Mouse (Mus musculus): ENCODE results near the gene Gm11985. TPM values are rescaled to one million over a fixed set of nuclear protein-coding genes. Genes with fewer than 3 reads are reported as not detected.

Gm11985 gene
- polyA plus RNA-seq, 1 experiment from 2014 or later, result not detected

GRCm38 (mm10) chr11:7197491-7197941, 9.1 kb upstream of the Gm11985 start, which contains the start of gene Igfbp1:
TSS of gene Igfbp1 (plus strand) at chr11:7197782.
- Histone ChIP-seq H3K4me2 (ENCODE audit: low read depth, low read length) (no peak within 1 kb of the TSS), H3K9me3 (replicated peaks; ENCODE audit: control insufficient read depth, low read length) (no peaks in the 10 kb centered on the region), H3K4me3 (replicated peaks; ENCODE audit: low read length) (no peak within 1 kb of the TSS), H3K36me3 (ENCODE audit: control insufficient read depth, insufficient read depth, low read length) (no peaks in the 10 kb centered on the region), H3K4me1 (ENCODE audit: control insufficient read depth, insufficient read depth, low read length) (no peaks in the 10 kb centered on the region), H3K9ac (ENCODE audit: low read length) (no peak within 1 kb of the TSS), H3K27me3 (ENCODE audit: control insufficient read depth, insufficient read depth, low read length) (no peaks in the 10 kb centered on the region), H3K27ac (ENCODE audit: low read length) (0 out of 2 replicates have a peak within 1 kb of the TSS, but pooled peaks have one; percentile 12)
- ATAC-seq (ENCODE audit: insufficient read depth, low FRiP score), result peak; percentile 45; the same call in 1 of the 2 replicates
- 53% methylated on average over 12 of the region's 12 CpGs for WGBS

- Histone ChIP-seq H3K9me3 (replicated peaks; ENCODE audit: control insufficient read depth, low read length) (no peaks in the 10 kb centered on the region), H3K36me3 (ENCODE audit: control insufficient read depth, insufficient read depth, low read length) (no peaks in the 10 kb centered on the region), H3K27me3 (ENCODE audit: control insufficient read depth, insufficient read depth, low read length) (no peaks in the 10 kb centered on the region), H3K27ac (ENCODE audit: low read length) (no peak overlapping the region), H3K9ac (ENCODE audit: low read length) (no peak overlapping the region), H3K4me1 (ENCODE audit: control insufficient read depth, insufficient read depth, low read length) (no peaks in the 10 kb centered on the region), H3K4me2 (ENCODE audit: low read depth, low read length) (no peak overlapping the region), H3K4me3 (replicated peaks; ENCODE audit: low read length) (no peak overlapping the region)
- 83% methylated on average over 4 of the region's 4 CpGs for WGBS
- ATAC-seq (ENCODE audit: insufficient read depth, low FRiP score), result no peak
Measured at GRCm38 (mm10) chr11:7195312-7195685, 6.9 kb upstream of the Gm11985 start.

GRCm38 (mm10) chr11:7194432-7195311, 6.3 kb upstream of the Gm11985 start:
- 83% methylated on average over 10 of the region's 10 CpGs for WGBS
- H3K4me3 ChIP-seq (replicated peaks; ENCODE audit: low read length), result no peak overlapping the region
- no peak overlapping the region for H3K4me2 ChIP-seq (ENCODE audit: low read depth, low read length)
- no peaks in the 10 kb centered on the region for H3K9me3 ChIP-seq (replicated peaks; ENCODE audit: control insufficient read depth, low read length)
- H3K4me1 ChIP-seq (ENCODE audit: control insufficient read depth, insufficient read depth, low read length), result no peaks in the 10 kb centered on the region
- no peaks in the 10 kb centered on the region for H3K36me3 ChIP-seq (ENCODE audit: control insufficient read depth, insufficient read depth, low read length)
- H3K27me3 ChIP-seq (ENCODE audit: control insufficient read depth, insufficient read depth, low read length), result no peaks in the 10 kb centered on the region
- H3K27ac ChIP-seq (ENCODE audit: low read length), result no peak overlapping the region
- no peak for ATAC-seq (ENCODE audit: insufficient read depth, low FRiP score)
- no peak overlapping the region for H3K9ac ChIP-seq (ENCODE audit: low read length)

- ATAC-seq (ENCODE audit: insufficient read depth, low FRiP score), result no peak
- no peak overlapping the region for H3K9ac ChIP-seq (ENCODE audit: low read length)
- no peak overlapping the region for H3K4me2 ChIP-seq (ENCODE audit: low read depth, low read length)
- no peaks in the 10 kb centered on the region for H3K4me1 ChIP-seq (ENCODE audit: control insufficient read depth, insufficient read depth, low read length)
- H3K9me3 ChIP-seq (replicated peaks; ENCODE audit: control insufficient read depth, low read length), result no peaks in the 10 kb centered on the region
- H3K36me3 ChIP-seq (ENCODE audit: control insufficient read depth, insufficient read depth, low read length), result no peaks in the 10 kb centered on the region
- no peak overlapping the region for H3K4me3 ChIP-seq (replicated peaks; ENCODE audit: low read length)
- 62% methylated on average over 9 of the region's 9 CpGs for WGBS
- H3K27ac ChIP-seq (ENCODE audit: low read length), result no peak overlapping the region
- H3K27me3 ChIP-seq (ENCODE audit: control insufficient read depth, insufficient read depth, low read length), result no peaks in the 10 kb centered on the region
Measured at GRCm38 (mm10) chr11:7193134-7193533, 4.8 kb upstream of the Gm11985 start.

- H3K27ac ChIP-seq (ENCODE audit: low read length), result no peak overlapping the region
- no peaks in the 10 kb centered on the region for H3K36me3 ChIP-seq (ENCODE audit: control insufficient read depth, insufficient read depth, low read length)
- no peak overlapping the region for H3K9ac ChIP-seq (ENCODE audit: low read length)
- no peak overlapping the region for H3K4me2 ChIP-seq (ENCODE audit: low read depth, low read length)
- H3K27me3 ChIP-seq (ENCODE audit: control insufficient read depth, insufficient read depth, low read length), result no peaks in the 10 kb centered on the region
- H3K4me3 ChIP-seq (replicated peaks; ENCODE audit: low read length), result no peak overlapping the region
- no peaks in the 10 kb centered on the region for H3K9me3 ChIP-seq (replicated peaks; ENCODE audit: control insufficient read depth, low read length)
- no peak for ATAC-seq (ENCODE audit: insufficient read depth, low FRiP score)
- no peaks in the 10 kb centered on the region for H3K4me1 ChIP-seq (ENCODE audit: control insufficient read depth, insufficient read depth, low read length)
- 50% methylated on average over 6 of the region's 6 CpGs for WGBS
Measured at GRCm38 (mm10) chr11:7192710-7193109, 4.3 kb upstream of the Gm11985 start.

GRCm38 (mm10) chr11:7187472-7187871, 897 bp downstream of the Gm11985 start:
- Histone ChIP-seq H3K4me3 (replicated peaks; ENCODE audit: low read length) (no peak overlapping the region), H3K4me2 (ENCODE audit: low read depth, low read length) (no peak overlapping the region), H3K27ac (ENCODE audit: low read length) (no peak overlapping the region), H3K9me3 (replicated peaks; ENCODE audit: control insufficient read depth, low read length) (no peaks in the 10 kb centered on the region), H3K36me3 (ENCODE audit: control insufficient read depth, insufficient read depth, low read length) (no peaks in the 10 kb centered on the region), H3K4me1 (ENCODE audit: control insufficient read depth, insufficient read depth, low read length) (no peaks in the 10 kb centered on the region), H3K27me3 (ENCODE audit: control insufficient read depth, insufficient read depth, low read length) (no peaks in the 10 kb centered on the region), H3K9ac (ENCODE audit: low read length) (no peak overlapping the region)
- WGBS, result 52% methylated on average over 8 of the region's 8 CpGs
- ATAC-seq (ENCODE audit: insufficient read depth, low FRiP score), result no peak

GRCm38 (mm10) chr11:7184420-7184819, 3.9 kb downstream of the Gm11985 start:
- Histone ChIP-seq H3K9ac (ENCODE audit: low read length) (no peak overlapping the region), H3K4me2 (ENCODE audit: low read depth, low read length) (no peak overlapping the region), H3K27me3 (ENCODE audit: control insufficient read depth, insufficient read depth, low read length) (no peaks in the 10 kb centered on the region), H3K4me1 (ENCODE audit: control insufficient read depth, insufficient read depth, low read length) (no peaks in the 10 kb centered on the region), H3K27ac (ENCODE audit: low read length) (no peak overlapping the region), H3K4me3 (replicated peaks; ENCODE audit: low read length) (no peak overlapping the region), H3K9me3 (replicated peaks; ENCODE audit: control insufficient read depth, low read length) (no peaks in the 10 kb centered on the region), H3K36me3 (ENCODE audit: control insufficient read depth, insufficient read depth, low read length) (no peaks in the 10 kb centered on the region)
- WGBS, result 25% methylated on average over 1 of the region's 1 CpGs
- ATAC-seq (ENCODE audit: insufficient read depth, low FRiP score), result peak; percentile 64; the same call in 1 of the 2 replicates

- Histone ChIP-seq H3K36me3 (ENCODE audit: control insufficient read depth, insufficient read depth, low read length) (no peaks in the 10 kb centered on the region), H3K4me2 (ENCODE audit: low read depth, low read length) (no peak overlapping the region), H3K27me3 (ENCODE audit: control insufficient read depth, insufficient read depth, low read length) (no peaks in the 10 kb centered on the region), H3K4me3 (replicated peaks; ENCODE audit: low read length) (no peak overlapping the region), H3K9ac (ENCODE audit: low read length) (no peak overlapping the region), H3K27ac (ENCODE audit: low read length) (no peak overlapping the region), H3K4me1 (ENCODE audit: control insufficient read depth, insufficient read depth, low read length) (no peaks in the 10 kb centered on the region), H3K9me3 (replicated peaks; ENCODE audit: control insufficient read depth, low read length) (no peaks in the 10 kb centered on the region)
- ATAC-seq (ENCODE audit: insufficient read depth, low FRiP score), result no peak
- WGBS, result 37% methylated on average over 8 of the region's 8 CpGs
Measured at GRCm38 (mm10) chr11:7182409-7183042, 5.8 kb downstream of the Gm11985 start.

- no peak overlapping the region for H3K4me3 ChIP-seq (replicated peaks; ENCODE audit: low read length)
- WGBS, result 69% methylated on average over 2 of the region's 2 CpGs
- no peaks in the 10 kb centered on the region for H3K36me3 ChIP-seq (ENCODE audit: control insufficient read depth, insufficient read depth, low read length)
- no peaks in the 10 kb centered on the region for H3K4me1 ChIP-seq (ENCODE audit: control insufficient read depth, insufficient read depth, low read length)
- no peaks in the 10 kb centered on the region for H3K27me3 ChIP-seq (ENCODE audit: control insufficient read depth, insufficient read depth, low read length)
- H3K27ac ChIP-seq (ENCODE audit: low read length), result no peak overlapping the region
- H3K4me2 ChIP-seq (ENCODE audit: low read depth, low read length), result no peak overlapping the region
- no peaks in the 10 kb centered on the region for H3K9me3 ChIP-seq (replicated peaks; ENCODE audit: control insufficient read depth, low read length)
- H3K9ac ChIP-seq (ENCODE audit: low read length), result no peak overlapping the region
- peak; percentile 50; the same call in 1 of the 2 replicates for ATAC-seq (ENCODE audit: insufficient read depth, low FRiP score)
Measured at GRCm38 (mm10) chr11:7179276-7179675, 9.1 kb downstream of the Gm11985 start.

Measured in stomach, embryonic 16.5 days (tissue).